Mouse (Mus musculus): ENCODE measurements around the gene Amtn.
A peak's percentile ranks its signal among the peaks of the same experiment; 100 is the strongest.
"Not testable (repeated sequence)": the region's sequence is repeated elsewhere in the genome, so short reads cannot be mapped to it uniquely, and the experiment has no call there.

The Amtn gene

GRCm38 (mm10) chr5:88375808-88376207, at the start of gene Amtn:
Gene Amtn (plus strand): TSS chr5:88376108.
- no peak for DNase-seq

GRCm38 (mm10) chr5:88348533-88348932, 27.4 kb upstream of the Amtn start:
- DNase-seq, result not testable (repeated sequence)

GRCm38 (mm10) chr5:88364768-88365167, 11.1 kb upstream of the Amtn start:
- peak; percentile 18 for DNase-seq

- DNase-seq, result no peak
Measured at GRCm38 (mm10) chr5:88366886-88367285, 9.0 kb upstream of the Amtn start.

- no peak for DNase-seq
Measured at GRCm38 (mm10) chr5:88370578-88371232, 5.2 kb upstream of the Amtn start.

- DNase-seq, result no peak
Measured at GRCm38 (mm10) chr5:88372563-88372962, 3.3 kb upstream of the Amtn start.

- DNase-seq, result not testable (repeated sequence)
Measured at GRCm38 (mm10) chr5:88391960-88392359, 16.1 kb downstream of the Amtn start.

GRCm38 (mm10) chr5:88398581-88398980, 22.7 kb downstream of the Amtn start:
- no peak for DNase-seq

- DNase-seq, result peak; percentile 89
Measured at GRCm38 (mm10) chr5:88399849-88400248, 23.9 kb downstream of the Amtn start.

DNA sequence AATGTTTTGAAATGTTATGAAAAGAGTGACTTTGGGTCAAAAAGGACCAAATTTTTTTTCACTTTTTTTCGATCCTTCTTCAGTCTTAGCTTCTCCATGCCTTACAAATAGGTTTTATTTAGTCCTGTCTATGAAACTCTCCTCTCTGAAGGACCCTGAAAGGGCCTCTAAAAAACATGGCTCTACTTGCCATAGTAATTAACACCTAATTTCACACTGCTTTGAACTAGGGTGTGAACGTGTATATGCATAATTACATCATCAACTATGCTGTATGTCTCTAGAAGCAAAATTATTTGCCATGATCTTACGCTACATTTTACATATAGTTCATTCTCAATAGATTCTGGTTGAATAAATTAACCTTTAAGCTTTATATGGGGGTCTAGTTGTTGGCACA, 25.6 kb downstream of the Amtn start:
- DNase-seq, result no peak

DNA sequence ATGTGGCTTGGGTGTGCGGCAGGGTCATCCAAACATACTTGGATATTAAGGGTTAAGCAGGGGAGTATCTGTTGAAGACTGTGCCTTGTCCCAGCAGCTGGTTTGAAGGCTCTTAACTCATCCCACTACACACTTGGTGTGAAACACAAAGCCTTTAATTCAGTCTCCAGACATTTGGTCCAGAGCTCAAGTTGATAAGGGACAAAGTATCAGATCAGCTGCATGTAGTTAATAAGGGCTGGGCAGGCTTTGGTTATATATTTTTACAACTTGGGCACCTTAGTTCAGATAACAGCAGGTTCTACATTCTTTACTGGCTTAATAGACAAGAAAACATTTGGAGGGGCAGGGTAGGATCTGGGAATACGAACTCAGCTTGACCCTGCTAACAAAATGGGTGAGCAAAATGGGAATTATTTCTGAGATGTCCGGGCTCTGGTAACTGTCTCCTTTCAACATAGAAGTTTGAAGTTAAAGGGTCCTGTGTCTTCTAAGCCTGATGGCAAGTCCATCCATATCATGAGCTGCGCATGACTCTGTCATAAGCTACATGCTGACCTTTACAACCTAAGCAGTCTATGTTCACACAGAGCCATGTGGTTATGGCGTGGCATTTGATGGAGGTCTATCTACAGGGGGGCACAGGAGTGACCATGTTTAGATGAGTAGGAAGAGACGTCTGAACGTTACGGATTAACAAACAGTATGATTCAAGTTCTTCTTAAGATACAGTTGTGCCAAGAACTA, 44.6 kb downstream of the Amtn start:
- no peak for DNase-seq

DNA sequence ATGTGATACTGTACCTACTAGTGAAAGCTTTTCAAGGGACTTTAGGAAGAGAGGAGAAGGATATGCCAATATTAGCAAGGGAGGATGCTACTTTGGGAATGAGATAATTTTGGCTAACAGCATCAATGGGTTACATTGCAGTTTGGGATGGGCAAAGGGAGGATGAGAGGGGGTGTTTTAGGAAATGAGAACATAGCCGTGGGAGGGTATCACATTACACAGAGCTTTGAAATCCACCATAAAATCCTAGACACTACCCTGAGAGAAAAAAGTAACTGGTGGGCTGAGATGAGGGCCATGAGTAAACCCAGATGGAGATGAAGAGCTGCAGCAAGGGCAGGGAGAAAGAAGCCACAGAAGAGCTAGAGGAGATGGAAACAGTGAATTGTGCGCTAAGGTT, 49.0 kb downstream of the Amtn start:
- DNase-seq, result not testable (repeated sequence)

- DNase-seq, result no peak
Measured at GRCm38 (mm10) chr5:88426753-88427152, 50.8 kb downstream of the Amtn start.
